28 mouse cellular contexts compared by ENCODE assay signal in the genomic region with DNA sequence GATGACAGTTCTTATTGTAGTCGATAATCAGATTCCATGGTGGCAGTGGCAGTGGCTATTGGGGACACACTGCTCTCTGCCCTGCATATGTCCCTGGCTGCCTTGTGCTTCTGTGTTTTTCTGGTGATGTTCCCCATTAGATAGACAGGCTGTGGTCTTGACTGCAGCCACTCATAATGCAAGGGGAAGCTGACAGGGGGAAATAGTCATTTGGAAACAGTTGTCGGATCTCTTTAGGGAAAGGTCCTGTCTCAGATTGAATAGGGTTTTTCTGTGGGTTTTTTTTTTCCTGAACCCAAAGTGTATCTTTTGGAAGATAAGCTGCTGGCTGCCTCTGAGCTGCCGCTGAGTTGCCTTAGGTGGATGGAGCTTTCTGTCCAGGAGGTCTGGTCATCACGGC. TPM values are rescaled to one million over a fixed set of nuclear protein-coding genes. Genes with fewer than 3 reads are reported as not detected.
DNase-seq lines count a peak whose midpoint lies in the region; ATAC-seq and TF ChIP-seq lines count a peak whose summit lies in the region.
"Had no signal": no experiment of that assay in that cellular context is flagged by ENCODE, and none has a peak within 500 bp of the region (broad histone marks: within the 10 kb centered on the region; RNA-seq: fewer than 3 reads in every experiment).

No protein-coding gene starts in this region.

- H3K4me1 ChIP-seq in liver, adult 2 months (ENCODE audit: control insufficient read depth, insufficient read depth, low read length), result no peaks in the 10 kb centered on the region
- H3K4me1 ChIP-seq in liver, postnatal 0 days (ENCODE audit: insufficient read depth), result peaks cover 2% of the 10 kb centered on the region; the same call in 1 of the 2 replicates
- H3K4me1 ChIP-seq in lung, postnatal 0 days (ENCODE audit: insufficient read depth, low read depth, low read length), result peaks cover 6% of the 10 kb centered on the region

- H3K4me2 ChIP-seq in liver, postnatal 0 days (ENCODE audit: low read depth, low read length), result no peak overlapping the region
- no peak overlapping the region for H3K4me2 ChIP-seq in lung, postnatal 0 days (replicated peaks; ENCODE audit: low read depth, low read length)
- H3K4me2 ChIP-seq: embryonic facial prominence, embryonic 13.5 days; forebrain, embryonic 12.5 days; forebrain, embryonic 15.5 days; heart, embryonic 13.5 days; hindbrain, embryonic 14.5 days had no signal

- no peak overlapping the region for H3K4me3 ChIP-seq in liver, adult 2 months (ENCODE audit: insufficient read depth, low read depth, low read length)
- no peak overlapping the region for H3K4me3 ChIP-seq in liver, postnatal 0 days (ENCODE audit: low read depth, low read length)
- H3K4me3 ChIP-seq in lung, postnatal 0 days (ENCODE audit: low read depth, low read length), result no peak overlapping the region
- H3K4me3 ChIP-seq: embryonic facial prominence, embryonic 10.5 days; embryonic facial prominence, embryonic 13.5 days; erythroblast, embryonic 14.5 days; forebrain, embryonic 12.5 days; forebrain, embryonic 15.5 days; heart, adult 2 months; heart, embryonic 10.5 days; heart, embryonic 13.5 days had no signal

- ATAC-seq in liver, postnatal 0 days, result no peak
- no peak for ATAC-seq in lung, postnatal 0 days
- ATAC-seq in granulocyte monocyte progenitor cell, adult 5-6 weeks (replicated peaks; ENCODE audit: poor library complexity, severe bottlenecking), result peak; percentile 63
- ATAC-seq: activated CD4-positive, CD25-positive, alpha-beta regulatory T cell, adult 4 months; CD4-positive, CD25-positive, alpha-beta regulatory T cell, adult 4 months; forebrain, embryonic 15.5 days; hindbrain, postnatal 0 days had no signal

- no peaks in the 10 kb centered on the region for H3K36me3 ChIP-seq in liver, adult 2 months (ENCODE audit: control insufficient read depth, insufficient read depth, low read length)
- H3K36me3 ChIP-seq in liver, postnatal 0 days (replicated peaks; ENCODE audit: insufficient read depth, low read length), result peaks cover 2% of the 10 kb centered on the region; the same call in 1 of the 2 replicates
- H3K36me3 ChIP-seq in lung, postnatal 0 days (ENCODE audit: insufficient read depth, low read length), result 0 out of 2 replicates have a peak, but pooled peaks cover 3% of the 10 kb centered on the region

- TF ChIP-seq POLR2A in liver, adult 2 months (IDR thresholded peaks at IDR 0.05; ENCODE audit: extremely low read depth, insufficient read depth, low read length), result no peak

- TF ChIP-seq EP300 in liver, postnatal 0 days (IDR thresholded peaks at IDR 0.05; ENCODE audit: low read depth), result no peak
- no peak for TF ChIP-seq EP300 in lung, postnatal 0 days (IDR thresholded peaks at IDR 0.05)

- no peak overlapping the region for H3K27ac ChIP-seq in liver, adult 2 months (replicated peaks; ENCODE audit: insufficient read depth, low read depth, low read length)
- H3K27ac ChIP-seq in liver, postnatal 0 days (ENCODE audit: low read depth), result no peak overlapping the region
- H3K27ac ChIP-seq in lung, postnatal 0 days (ENCODE audit: low read length), result peak overlapping the region; percentile 79
- H3K27ac ChIP-seq: embryonic facial prominence, embryonic 10.5 days; embryonic facial prominence, embryonic 13.5 days; forebrain, embryonic 12.5 days; forebrain, embryonic 15.5 days; heart, adult 2 months; heart, embryonic 10.5 days; heart, embryonic 13.5 days; hindbrain, embryonic 14.5 days; hindbrain, postnatal 0 days had no signal

- DNase-seq in liver, adult 2 months (ENCODE audit: extremely low read depth, low read depth, low spot score), result peak; percentile 19
- DNase-seq in liver, postnatal 0 days, result no peak
- no peak for DNase-seq in lung, postnatal 0 days (ENCODE audit: low spot score)
- no peak for DNase-seq in lung, postnatal 14 days
- no peak for DNase-seq in cerebellum, adult 9-11 months
- DNase-seq in retina, postnatal 1 day, result no peak
- DNase-seq: adrenal gland, adult 8-10 months; adrenal gland, postnatal 36 days; cerebellum, adult 18-20 months; cerebellum, adult 9-10 months; cerebellum, postnatal 25 days; embryo, embryonic 11 days; gastrocnemius, postnatal 25 days; heart, adult 2 months; heart, postnatal 14 days; heart, postnatal 4 days had no signal

- H3K9me3 ChIP-seq in liver, postnatal 0 days (ENCODE audit: low read length), result no peaks in the 10 kb centered on the region
- H3K9me3 ChIP-seq in lung, postnatal 0 days (ENCODE audit: low read length), result no peaks in the 10 kb centered on the region
- H3K9me3 ChIP-seq: embryonic facial prominence, embryonic 10.5 days; embryonic facial prominence, embryonic 13.5 days; forebrain, embryonic 12.5 days; forebrain, embryonic 15.5 days; heart, embryonic 10.5 days; heart, embryonic 13.5 days had no signal

- TF ChIP-seq CTCF in liver, adult 2 months (IDR thresholded peaks at IDR 0.05; ENCODE audit: low read depth, low read length), result no peak
- no peak for TF ChIP-seq CTCF in liver, postnatal 0 days (IDR thresholded peaks at IDR 0.05; ENCODE audit: low read depth)
- TF ChIP-seq CTCF in lung, postnatal 0 days (IDR thresholded peaks at IDR 0.05), result no peak

- no peaks in the 10 kb centered on the region for H3K27me3 ChIP-seq in liver, adult 2 months (ENCODE audit: control insufficient read depth, insufficient read depth, low read length)
- no peaks in the 10 kb centered on the region for H3K27me3 ChIP-seq in liver, postnatal 0 days (ENCODE audit: insufficient read depth, low read length)
- no peaks in the 10 kb centered on the region for H3K27me3 ChIP-seq in lung, postnatal 0 days (replicated peaks; ENCODE audit: insufficient read depth, low read length)
- H3K27me3 ChIP-seq: forebrain, embryonic 12.5 days; forebrain, embryonic 15.5 days; heart, embryonic 13.5 days had no signal

- 87% methylated on average over 4 of the region's 4 CpGs for WGBS in liver, adult 2 months
- WGBS in liver, postnatal 0 days (ENCODE audit: insufficient replicate concordance), result 62% methylated on average over 4 of the region's 4 CpGs
- WGBS in lung, postnatal 0 days, result 45% methylated on average over 4 of the region's 4 CpGs

- no peak overlapping the region for H3K9ac ChIP-seq in liver, adult 2 months (ENCODE audit: low read depth, low read length)
- H3K9ac ChIP-seq in liver, postnatal 0 days (replicated peaks), result no peak overlapping the region
- H3K9ac ChIP-seq in lung, postnatal 0 days (replicated peaks; ENCODE audit: low read depth), result no peak overlapping the region
- H3K9ac ChIP-seq: embryonic facial prominence, embryonic 13.5 days; forebrain, embryonic 12.5 days; forebrain, embryonic 15.5 days; heart, embryonic 13.5 days; hindbrain, embryonic 14.5 days had no signal

- no peaks in the 10 kb centered on the region for H3K79me2 ChIP-seq in liver, adult 2 months (ENCODE audit: control insufficient read depth, insufficient read depth, low read length)

RNA-seq across cellular contexts. Expression of a gene that starts 12.5 kb away (rescaled TPM):
- total RNA-seq in liver, adult 2 months (2014; rRNA removed), result 0.09 and 0.13 TPM in 2 replicates
- polyA plus RNA-seq in liver, adult 2 months (2012; rRNA removed), result 0.47 and 0.53 TPM in 2 replicates
- 13.4 and 13.7 TPM in 2 replicates for polyA plus RNA-seq in liver, postnatal 0 days (2015; fragmentation: Nextera tagmentation; extraction: Ambion mirVana)
- polyA plus RNA-seq in lung, postnatal 0 days (2015; fragmentation: Nextera tagmentation; extraction: Ambion mirVana), result 25.7 and 28.3 TPM in 2 replicates
- not detected in 2 replicates for total RNA-seq in granulocyte monocyte progenitor cell, adult 5-6 weeks (2014; fragmentation: Nextera tagmentation)
- total RNA-seq in granulocyte monocyte progenitor cell, adult 5-6 weeks (2017), result 0.93 and 1.2 TPM in 2 replicates

RNA-seq across cellular contexts. Expression of a gene that starts 22.0 kb away (rescaled TPM):
- 435 and 458 TPM in 2 replicates for total RNA-seq in liver, adult 2 months (2014; rRNA removed)
- 240 and 247 TPM in 2 replicates for polyA plus RNA-seq in liver, adult 2 months (2012; rRNA removed)
- 368 and 376 TPM in 2 replicates for polyA plus RNA-seq in liver, postnatal 0 days (2015; fragmentation: Nextera tagmentation; extraction: Ambion mirVana)
- 577 and 650 TPM in 2 replicates for polyA plus RNA-seq in lung, postnatal 0 days (2015; fragmentation: Nextera tagmentation; extraction: Ambion mirVana)
- 543 and 591 TPM in 2 replicates for total RNA-seq in granulocyte monocyte progenitor cell, adult 5-6 weeks (2014; fragmentation: Nextera tagmentation)
- 786 and 789 TPM in 2 replicates for total RNA-seq in granulocyte monocyte progenitor cell, adult 5-6 weeks (2017)

RNA-seq across cellular contexts. Expression of a gene that starts 44.4 kb away (rescaled TPM):
- total RNA-seq in liver, adult 2 months (2014; rRNA removed), result 21.3 and 22.1 TPM in 2 replicates
- 10.8 and 11.9 TPM in 2 replicates for polyA plus RNA-seq in liver, adult 2 months (2012; rRNA removed)
- polyA plus RNA-seq in liver, postnatal 0 days (2015; fragmentation: Nextera tagmentation; extraction: Ambion mirVana), result 30.4 and 34.5 TPM in 2 replicates
- polyA plus RNA-seq in lung, postnatal 0 days (2015; fragmentation: Nextera tagmentation; extraction: Ambion mirVana), result 108 and 112 TPM in 2 replicates
- total RNA-seq in granulocyte monocyte progenitor cell, adult 5-6 weeks (2014; fragmentation: Nextera tagmentation), result 71.0 and 93.3 TPM in 2 replicates
- 109 and 124 TPM in 2 replicates for total RNA-seq in granulocyte monocyte progenitor cell, adult 5-6 weeks (2017)

RNA-seq across cellular contexts. Expression of a gene that starts 44.4 kb away (rescaled TPM):
- total RNA-seq in liver, adult 2 months (2014; rRNA removed), result 47.0 and 50.5 TPM in 2 replicates
- 13.6 and 16.4 TPM in 2 replicates for polyA plus RNA-seq in liver, adult 2 months (2012; rRNA removed)
- 122 and 133 TPM in 2 replicates for polyA plus RNA-seq in liver, postnatal 0 days (2015; fragmentation: Nextera tagmentation; extraction: Ambion mirVana)
- 110 and 111 TPM in 2 replicates for polyA plus RNA-seq in lung, postnatal 0 days (2015; fragmentation: Nextera tagmentation; extraction: Ambion mirVana)
- total RNA-seq in granulocyte monocyte progenitor cell, adult 5-6 weeks (2014; fragmentation: Nextera tagmentation), result 237 and 248 TPM in 2 replicates
- 172 and 204 TPM in 2 replicates for total RNA-seq in granulocyte monocyte progenitor cell, adult 5-6 weeks (2017)
